Mouse (Mus musculus): Measurements from ENCODE around the gene Phf21a.

DNA sequence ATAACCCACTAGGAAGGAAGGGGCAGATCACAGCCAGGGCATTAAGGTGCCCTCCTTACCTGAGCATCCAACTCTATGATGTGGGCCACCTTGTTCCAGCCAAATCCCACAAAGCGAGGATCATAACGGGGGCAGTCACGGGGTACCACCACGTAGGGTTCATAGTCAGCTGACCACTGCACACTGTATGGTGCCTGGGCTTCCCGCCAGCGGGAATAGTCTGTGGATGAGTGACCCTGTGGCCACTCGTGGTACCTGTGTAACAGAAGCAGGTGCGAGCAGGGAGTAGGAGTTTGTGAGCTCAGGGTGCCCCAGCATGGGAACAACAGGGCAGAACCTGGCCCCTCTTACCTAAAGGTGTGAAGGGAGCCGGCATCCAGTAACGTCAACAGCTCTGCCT is 272.7 kb downstream of the Phf21a start:
- no peak for TF ChIP-seq CTCF (conservative IDR thresholded peaks at IDR 0.05; ENCODE audit: low read length)
- no peak for TF ChIP-seq POU5F1 (IDR thresholded peaks at IDR 0.05; ENCODE audit: borderline replicate concordance, low read length)
- TF ChIP-seq NANOG (IDR thresholded peaks at IDR 0.05; ENCODE audit: borderline replicate concordance, low read length): no peak

All from E14TG2a.4 (cell line).